Mouse (Mus musculus) erythroblast, embryonic 14.5 days (primary cell): ENCODE data around the gene Skp1a.

Experiments
- GATA1 ChIP-seq: IDR thresholded peaks from 2 replicates; pipeline ENCODE4 v1.6.1; 2012; ENCODE audit warnings: low read length, inconsistent platforms, mixed read lengths
- TAL1 ChIP-seq: IDR thresholded peaks from 3 replicates; pipeline ENCODE4 v1.6.1; 2012; ENCODE audit warnings: low read length, inconsistent platforms, mixed read lengths

- no peak for TF ChIP-seq GATA1
- no peak for TF ChIP-seq TAL1
These were observed 29.1 kb downstream of the Skp1a start for GRCm38 (mm10) chr11:52260878-52261277.
